Mouse (Mus musculus) embryonic fibroblast, embryonic 13.5 days (primary cell): ENCODE results near the gene Palld. TPM values are rescaled to one million over a fixed set of nuclear protein-coding genes. Genes with fewer than 3 reads are reported as not detected.

Source experiments
- H3K27ac ChIP-seq: 2 replicates; pipeline ENCODE4 v1.5.1; 2012; ENCODE audit warnings: low read length, control low read depth, inconsistent platforms; ENCODE audit not compliant: insufficient read depth
- H3K4me1 ChIP-seq: 2 replicates; pipeline ENCODE4 v1.6.1; 2011; ENCODE audit warnings: low read length; ENCODE audit not compliant: control insufficient read depth, insufficient read depth
- H3K4me3 ChIP-seq: 2 replicates; pipeline ENCODE4 v1.5.1; 2011; ENCODE audit warnings: mild to moderate bottlenecking, control low read depth, low read length; ENCODE audit not compliant: insufficient read depth
- CTCF ChIP-seq: IDR thresholded peaks from 2 replicates; pipeline ENCODE4 v1.5.1; 2011; ENCODE audit warnings: mild to moderate bottlenecking, control low read depth, low read length, moderate library complexity, borderline replicate concordance; ENCODE audit not compliant: insufficient read depth
- POLR2A ChIP-seq: IDR thresholded peaks from 2 replicates; pipeline ENCODE4 v1.6.1; 2011; ENCODE audit warnings: low read depth, mild to moderate bottlenecking, control low read depth, low read length, moderate library complexity
- polyA plus RNA-seq: library from polyadenylated mRNA; stranded (reverse); fragments of >200 nt; gene quantifications from 2 replicates; pipeline ENCODE4 v1.2.4, GENCODE M21; 2011; ENCODE audit warnings: low read depth; ENCODE audit not compliant: missing spikeins, insufficient read length

Gene Palld
- polyA plus RNA-seq, 1 experiment, result 228 TPM

DNA sequence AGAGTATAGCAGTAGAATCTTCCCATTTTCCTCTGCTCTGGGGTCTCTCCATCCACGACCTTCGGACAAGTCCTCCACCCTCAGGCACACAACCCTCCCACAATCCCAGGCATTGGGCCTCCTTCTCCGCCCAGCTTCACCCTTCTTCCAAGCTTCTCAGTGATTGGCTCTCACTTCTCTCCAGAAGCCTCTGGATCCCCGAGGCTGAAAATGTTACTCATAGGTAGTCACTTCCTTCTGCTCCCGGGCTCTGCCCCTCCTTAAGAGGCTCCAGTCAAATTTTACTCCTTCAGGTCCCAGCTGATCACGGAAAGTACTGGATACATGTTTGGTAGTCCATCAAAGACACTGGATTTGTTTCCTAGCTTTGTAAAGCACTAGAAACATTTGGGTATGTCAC is 323.7 kb downstream of the Palld start:
- H3K27ac ChIP-seq, result peak overlapping the region; percentile 23
- no peak overlapping the region for H3K4me3 ChIP-seq
- no peak for TF ChIP-seq POLR2A
- peaks cover 34% of the 10 kb centered on the region for H3K4me1 ChIP-seq

DNA sequence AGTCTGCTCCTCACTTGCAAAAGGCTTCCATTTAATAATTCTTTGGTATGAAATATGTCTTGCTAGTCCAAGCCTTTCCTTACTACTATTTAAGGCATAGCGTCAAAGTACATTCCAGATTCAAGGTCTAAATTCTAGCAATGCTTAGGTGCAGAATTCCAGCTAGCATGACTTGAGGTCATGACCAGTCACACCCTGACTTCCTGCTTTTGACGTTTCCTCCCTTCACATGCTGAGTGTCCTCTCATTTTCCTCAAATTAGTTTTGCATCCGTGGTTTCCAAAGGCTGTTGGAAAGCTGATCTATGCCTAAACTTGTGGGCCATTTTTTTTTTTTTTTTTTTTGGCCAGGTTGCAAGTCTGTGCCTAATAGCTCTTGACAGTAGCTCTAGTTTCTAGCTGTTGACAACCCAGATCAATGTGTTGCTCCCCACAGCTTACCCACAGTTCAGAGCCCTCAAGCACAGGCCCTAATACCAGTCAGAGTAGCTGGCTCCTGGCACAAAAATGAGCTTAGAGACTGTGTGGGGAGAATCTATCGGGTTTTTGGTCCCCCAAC is 327.3 kb downstream of the Palld start:
- H3K27ac ChIP-seq, result peak overlapping the region; percentile 83
- no peak overlapping the region for H3K4me3 ChIP-seq
- TF ChIP-seq POLR2A (no peak), CTCF (no peak)
- peaks cover 38% of the 10 kb centered on the region for H3K4me1 ChIP-seq

- peak overlapping the region; percentile 83 for H3K27ac ChIP-seq
- no peak for TF ChIP-seq POLR2A
- no peak for TF ChIP-seq CTCF
- peaks cover 35% of the 10 kb centered on the region for H3K4me1 ChIP-seq
- H3K4me3 ChIP-seq, result no peak overlapping the region
Measured at GRCm38 (mm10) chr8:61574526-61574925, 328.0 kb downstream of the Palld start.

DNA sequence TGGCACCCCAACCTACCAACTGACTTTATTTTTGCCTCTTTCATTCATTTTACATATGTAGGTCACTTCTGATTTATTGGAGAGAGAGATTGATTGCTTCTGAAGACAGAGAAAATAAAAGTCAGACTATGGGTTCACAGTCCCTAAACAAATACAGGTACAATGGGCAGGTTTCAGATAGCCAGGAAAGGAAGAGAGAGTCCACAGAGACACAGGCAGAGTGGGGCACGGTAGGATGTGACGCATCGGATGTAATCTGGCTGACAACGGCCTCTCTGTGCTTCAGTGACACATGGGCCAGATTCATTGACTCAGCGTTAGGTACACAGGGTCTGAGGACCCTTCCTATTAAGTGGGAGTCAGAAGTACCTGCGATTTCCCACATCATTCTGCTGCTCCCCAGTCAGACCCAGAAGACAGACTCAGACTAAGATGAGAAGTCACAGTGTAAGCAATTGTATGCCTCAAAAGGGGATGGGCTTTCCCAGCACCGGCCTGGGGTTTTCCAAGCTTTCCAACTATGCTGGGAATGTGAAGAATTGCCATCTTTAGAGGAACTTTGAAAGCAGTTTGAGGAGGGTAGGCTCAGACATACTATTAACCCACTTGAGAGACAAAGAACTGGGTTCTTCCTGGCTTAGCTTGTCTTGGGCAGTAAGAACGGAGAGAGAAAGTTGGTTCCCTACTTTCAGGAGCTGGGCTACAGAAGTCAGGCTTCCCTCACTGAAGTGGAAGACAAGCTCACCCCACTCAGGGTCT is 329.1 kb downstream of the Palld start:
- no peak for TF ChIP-seq POLR2A
- no peak for TF ChIP-seq CTCF
- H3K27ac ChIP-seq, result peak overlapping the region; percentile 83
- H3K4me1 ChIP-seq, result peaks cover 33% of the 10 kb centered on the region
- no peak overlapping the region for H3K4me3 ChIP-seq

GRCm38 (mm10) chr8:61572697-61573096 is 329.8 kb downstream of the Palld start:
- Histone ChIP-seq H3K4me1 (peaks cover 32% of the 10 kb centered on the region), H3K27ac (0 out of 2 replicates have a peak overlapping the region, but pooled peaks have one; percentile 32), H3K4me3 (no peak overlapping the region)
- TF ChIP-seq POLR2A (no peak; the same call in 1 of the 2 replicates), CTCF (no peak)

- TF ChIP-seq POLR2A (no peak), CTCF (no peak)
- Histone ChIP-seq H3K27ac (0 out of 2 replicates have a peak overlapping the region, but pooled peaks have one; percentile 8), H3K4me1 (peaks cover 29% of the 10 kb centered on the region), H3K4me3 (no peak overlapping the region)
Measured at GRCm38 (mm10) chr8:61570637-61571036, 331.9 kb downstream of the Palld start.

DNA sequence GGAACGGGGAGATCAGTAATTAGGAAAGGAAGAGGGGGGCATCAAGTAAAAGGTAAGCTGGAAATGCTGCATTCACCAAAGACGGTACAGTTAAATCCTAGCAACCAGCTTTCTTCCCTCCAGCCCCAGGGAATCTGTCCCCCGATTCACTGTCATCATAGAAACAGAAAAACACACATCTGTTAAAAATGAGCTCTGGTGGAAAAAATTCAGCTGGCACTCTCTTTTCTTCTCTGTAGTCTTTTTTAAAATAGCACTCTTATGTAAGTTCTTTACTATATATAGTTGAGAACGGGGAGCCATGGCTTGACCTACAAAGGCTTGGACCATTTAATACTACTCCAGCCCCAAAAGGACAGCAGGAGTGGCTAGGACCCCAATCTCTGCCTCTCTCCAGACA is 332.8 kb downstream of the Palld start:
- H3K4me1 ChIP-seq, result peaks cover 26% of the 10 kb centered on the region
- no peak for TF ChIP-seq POLR2A
- TF ChIP-seq CTCF, result no peak
- no peak overlapping the region for H3K4me3 ChIP-seq
- H3K27ac ChIP-seq, result peak overlapping the region; percentile 21; the same call in 1 of the 2 replicates

GRCm38 (mm10) chr8:61569211-61569610 is 333.3 kb downstream of the Palld start:
- no peak for TF ChIP-seq POLR2A
- no peak for TF ChIP-seq CTCF
- Histone ChIP-seq H3K27ac (no peak overlapping the region), H3K4me1 (peaks cover 21% of the 10 kb centered on the region), H3K4me3 (no peak overlapping the region)

DNA sequence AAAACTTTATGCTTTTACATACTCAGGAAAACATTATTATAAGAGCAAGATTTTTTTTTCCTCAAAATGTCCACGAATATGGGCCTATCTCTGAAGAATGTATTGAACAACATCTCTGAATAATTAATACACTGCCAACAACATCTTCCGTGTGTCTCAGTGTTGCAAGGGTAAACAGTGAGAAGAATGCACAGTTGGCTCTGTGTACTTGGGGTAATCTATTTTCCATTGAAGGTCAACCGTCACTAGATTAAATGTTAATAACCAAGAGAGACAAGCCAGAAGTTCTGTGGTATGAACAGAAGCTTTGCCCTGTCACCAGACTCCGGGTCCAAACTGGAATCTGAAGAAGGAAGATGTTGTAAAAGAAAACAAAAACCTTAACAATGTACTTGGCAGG is 339.1 kb downstream of the Palld start:
- H3K4me1 ChIP-seq, result peaks cover 4% of the 10 kb centered on the region; the same call in 1 of the 2 replicates
- no peak overlapping the region for H3K27ac ChIP-seq
- TF ChIP-seq POLR2A (no peak), CTCF (no peak)
- no peak overlapping the region for H3K4me3 ChIP-seq

GRCm38 (mm10) chr8:61562626-61563025 is 339.9 kb downstream of the Palld start:
- no peak overlapping the region for H3K4me3 ChIP-seq
- H3K27ac ChIP-seq, result no peak overlapping the region
- H3K4me1 ChIP-seq, result peaks cover 4% of the 10 kb centered on the region; the same call in 1 of the 2 replicates
- TF ChIP-seq POLR2A (no peak), CTCF (no peak)

DNA sequence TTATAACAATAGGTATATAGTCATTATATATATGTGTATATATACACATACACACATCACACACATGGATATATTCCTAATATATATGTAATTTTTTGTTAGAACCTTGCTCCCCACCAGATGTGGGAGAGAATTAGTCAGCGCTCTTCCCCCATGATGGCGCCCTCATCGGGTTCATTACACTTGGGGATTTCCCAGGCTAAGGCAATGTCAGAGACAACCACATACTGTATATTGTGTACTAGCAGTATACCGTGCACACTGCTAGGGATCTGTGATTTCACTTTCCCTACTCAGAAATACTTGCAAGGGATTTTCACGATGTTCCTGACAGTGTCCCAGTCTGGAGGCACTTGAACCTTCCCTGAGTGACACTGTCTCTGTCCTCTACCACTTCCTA is 341.3 kb downstream of the Palld start:
- peaks cover 8% of the 10 kb centered on the region for H3K4me1 ChIP-seq
- TF ChIP-seq POLR2A, result no peak
- no peak overlapping the region for H3K27ac ChIP-seq
- H3K4me3 ChIP-seq, result no peak overlapping the region
